Mouse (Mus musculus) neural tube, embryonic 13.5 days (tissue): ENCODE results near the gene Hip1r. TPM values are rescaled to one million over a fixed set of nuclear protein-coding genes. Genes with fewer than 3 reads are reported as not detected.
A peak's percentile ranks its signal among the peaks of the same experiment; 100 is the strongest.

Experiments used
- ATAC-seq: fragments of 200-750 bp; cut with Nextera tagmentation; 2 replicates; pipeline ENCODE4 v1.8.0; 2017; ENCODE audit warnings: low read depth, mild to moderate bottlenecking, moderate TSS enrichment, moderate library complexity
- H3K27ac ChIP-seq: fragments of 300-500 bp; sonication (generic); replicated peaks from 2 replicates; pipeline ENCODE4 v1.5.1; 2015; ENCODE audit warnings: moderate library complexity, mild to moderate bottlenecking, inconsistent platforms
- H3K27me3 ChIP-seq: fragments of 300-500 bp; sonication (generic); 2 replicates; pipeline ENCODE4 v1.6.1; 2015; ENCODE audit warnings: mild to moderate bottlenecking, inconsistent platforms
- H3K36me3 ChIP-seq: fragments of 300-500 bp; sonication (generic); 2 replicates; pipeline ENCODE4 v1.6.1; 2015; ENCODE audit warnings: mild to moderate bottlenecking, inconsistent platforms
- H3K4me1 ChIP-seq: fragments of 300-500 bp; sonication (generic); replicated peaks from 2 replicates; pipeline ENCODE4 v1.6.1; 2015; ENCODE audit warnings: inconsistent platforms
- H3K4me2 ChIP-seq: fragments of 300-500 bp; sonication (generic); 2 replicates; pipeline ENCODE4 v1.6.1; 2015; ENCODE audit warnings: inconsistent platforms, mild to moderate bottlenecking, moderate library complexity
- H3K4me3 ChIP-seq: fragments of 300-500 bp; sonication (generic); 2 replicates; pipeline ENCODE4 v1.5.1; 2015; ENCODE audit warnings: mild to moderate bottlenecking, inconsistent platforms
- H3K9ac ChIP-seq: fragments of 300-500 bp; sonication (generic); 2 replicates; pipeline ENCODE4 v1.6.1; 2015; ENCODE audit warnings: moderate library complexity, mild to moderate bottlenecking, inconsistent platforms
- H3K9me3 ChIP-seq: fragments of 300-500 bp; sonication (generic); 2 replicates; pipeline ENCODE4 v1.6.1; 2016; ENCODE audit warnings: inconsistent platforms
- WGBS: fragments of 180-500 bp; shearing (Covaris S2); methylation state at CpG from one replicate; pipeline ENCODE4 v1.1.7; 2015; 5-methylcytosine and 5-hydroxymethylcytosine counted together
- polyA plus RNA-seq: library from polyadenylated mRNA; unstranded; fragments of >200 nt; fragmentation: Nextera tagmentation; extraction: Ambion mirVana; gene quantifications from 2 replicates; pipeline ENCODE4 v1.2.1, GENCODE M21; 2015

Gene Hip1r
- polyA plus RNA-seq, 1 experiment from 2014 or later: 17.1 TPM

DNA sequence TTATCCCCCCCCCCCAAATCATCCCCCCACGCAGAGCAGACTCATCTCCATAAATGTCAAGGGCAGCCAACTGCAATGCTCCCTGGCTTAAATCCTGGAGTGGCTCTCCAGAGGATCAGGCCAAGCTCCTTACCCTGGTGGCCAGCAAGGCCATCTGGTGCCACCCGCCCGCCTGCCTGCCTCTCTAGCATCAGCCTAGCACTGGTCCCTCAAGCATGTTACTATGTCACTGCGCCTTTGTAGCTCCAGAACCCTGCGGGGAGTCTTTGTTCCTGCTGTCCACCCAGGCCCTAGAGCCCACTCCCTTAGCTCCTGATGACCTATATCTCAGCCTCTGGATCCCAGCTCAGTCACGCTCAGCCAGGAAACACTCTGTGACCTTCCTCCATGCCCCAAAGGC lies 51.2 kb downstream of the Hip1r start:
- H3K27me3 ChIP-seq: no peaks in the 10 kb centered on the region
- H3K4me2 ChIP-seq: peak overlapping the region; percentile 20; the same call in 1 of the 2 replicates
- 0 out of 2 replicates have a peak overlapping the region, but pooled peaks have one; percentile 23 for H3K9ac ChIP-seq
- no peaks in the 10 kb centered on the region for H3K9me3 ChIP-seq
- peak; percentile 56 for ATAC-seq
- WGBS: 35% methylated on average over 6 of the region's 6 CpGs
- 0 out of 2 replicates have a peak, but pooled peaks cover 6% of the 10 kb centered on the region for H3K36me3 ChIP-seq
- peaks cover 77% of the 10 kb centered on the region for H3K4me1 ChIP-seq
- peak overlapping the region; percentile 73 for H3K27ac ChIP-seq
- no peak overlapping the region for H3K4me3 ChIP-seq

DNA sequence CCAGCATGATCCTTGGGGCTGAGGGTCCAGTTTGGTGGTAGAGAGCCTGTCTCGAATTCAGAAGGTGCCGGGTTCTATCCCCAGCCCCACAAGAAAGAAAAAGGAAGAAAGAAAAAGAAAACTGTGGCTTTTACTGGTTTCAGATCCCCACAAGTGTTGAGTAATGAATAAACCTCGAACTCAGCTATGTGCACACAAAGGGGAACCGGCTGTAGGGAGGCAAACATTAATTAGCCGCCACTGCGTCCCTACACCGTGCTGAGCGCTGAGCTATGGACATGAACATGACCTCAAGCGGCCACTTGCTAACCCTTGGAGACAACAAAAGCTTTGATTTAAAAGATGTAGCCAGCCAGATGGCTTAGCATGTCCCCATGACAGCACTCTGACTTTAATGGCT lies 51.7 kb downstream of the Hip1r start:
- peak overlapping the region; percentile 73 for H3K27ac ChIP-seq
- H3K9ac ChIP-seq: 0 out of 2 replicates have a peak overlapping the region, but pooled peaks have one; percentile 23

DNA sequence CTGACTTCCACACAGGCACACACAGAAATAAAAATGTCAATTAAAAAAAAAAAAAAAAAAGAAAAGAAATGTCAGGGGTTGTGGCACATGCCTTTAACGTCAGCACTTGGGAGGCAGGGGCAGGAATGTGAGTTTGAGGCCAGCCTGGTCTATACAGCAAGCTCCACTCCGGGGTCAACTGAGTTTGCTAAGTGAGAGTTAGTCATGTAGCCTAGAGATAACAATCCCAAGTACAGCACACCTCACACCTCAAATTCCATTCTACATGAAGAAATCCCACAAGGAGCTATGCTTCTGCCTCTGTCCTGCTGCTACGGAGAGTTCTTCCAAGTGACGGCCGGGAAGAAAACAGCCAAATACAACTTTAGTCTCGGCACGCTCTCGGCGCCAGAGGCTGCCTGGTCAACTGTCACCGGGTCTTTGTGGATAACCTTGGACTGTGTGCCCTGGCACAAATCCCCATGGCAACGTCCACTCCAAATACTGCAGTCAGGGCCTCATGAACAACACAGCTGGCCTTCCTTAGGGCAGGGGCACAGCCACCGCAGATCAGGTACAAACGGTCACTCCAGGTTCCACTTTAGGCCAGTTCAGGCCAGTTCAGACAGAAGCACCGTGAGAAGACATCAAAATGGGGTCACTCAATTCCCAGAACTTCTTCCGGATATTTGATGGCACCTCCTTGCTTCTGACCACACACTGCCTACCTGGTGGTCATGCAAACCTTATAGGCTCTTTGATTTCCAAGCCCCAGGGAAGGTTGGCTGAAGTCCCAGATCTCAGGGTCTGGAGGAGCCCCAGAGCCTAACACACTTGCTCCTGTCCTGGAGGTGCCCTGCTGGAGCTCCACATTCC lies 52.4 kb downstream of the Hip1r start:
- Histone ChIP-seq H3K4me1 (peaks cover 82% of the 10 kb centered on the region), H3K9ac (0 out of 2 replicates have a peak overlapping the region, but pooled peaks have one; percentile 0), H3K27ac (peak overlapping the region; percentile 73), H3K4me2 (no peak overlapping the region), H3K36me3 (0 out of 2 replicates have a peak, but pooled peaks cover 6% of the 10 kb centered on the region), H3K9me3 (no peaks in the 10 kb centered on the region), H3K4me3 (no peak overlapping the region), H3K27me3 (no peaks in the 10 kb centered on the region)
- WGBS: 85% methylated on average over 15 of the region's 15 CpGs
- no peak for ATAC-seq

More for the DNA sequence above, 51.7 kb downstream of the Hip1r start:
- Histone ChIP-seq H3K27me3 (no peaks in the 10 kb centered on the region), H3K4me1 (peaks cover 77% of the 10 kb centered on the region), H3K9me3 (no peaks in the 10 kb centered on the region), H3K4me2 (peak overlapping the region; percentile 20; the same call in 1 of the 2 replicates), H3K4me3 (no peak overlapping the region), H3K36me3 (0 out of 2 replicates have a peak, but pooled peaks cover 6% of the 10 kb centered on the region)
- no peak for ATAC-seq
- 46% methylated on average over 9 of the region's 9 CpGs for WGBS

DNA sequence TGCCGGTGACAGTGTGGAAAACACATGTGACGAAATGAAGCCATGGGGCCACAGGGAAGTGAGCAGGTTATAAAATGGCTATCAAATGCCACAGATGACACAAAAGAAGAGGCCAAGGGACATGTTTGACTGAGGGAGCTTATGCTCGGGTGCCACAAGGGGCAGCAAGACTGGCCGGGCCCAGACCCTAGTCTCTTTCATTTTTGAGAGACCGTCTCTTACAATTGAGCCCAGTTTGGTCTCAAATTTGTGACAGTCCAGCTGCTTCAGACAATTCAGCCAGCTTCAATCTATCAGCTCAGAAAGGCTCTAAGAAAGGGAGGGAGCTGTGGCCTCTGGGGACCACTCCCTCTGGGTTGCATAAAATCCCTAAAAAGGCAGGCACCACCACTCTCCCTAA lies 53.1 kb downstream of the Hip1r start:
- WGBS: 54% methylated on average over 5 of the region's 5 CpGs
- H3K4me3 ChIP-seq: no peak overlapping the region
- no peaks in the 10 kb centered on the region for H3K27me3 ChIP-seq
- no peak overlapping the region for H3K9ac ChIP-seq
- no peak for ATAC-seq
- 0 out of 2 replicates have a peak overlapping the region, but pooled peaks have one; percentile 73 for H3K27ac ChIP-seq
- 0 out of 2 replicates have a peak, but pooled peaks cover 5% of the 10 kb centered on the region for H3K36me3 ChIP-seq
- peaks cover 82% of the 10 kb centered on the region for H3K4me1 ChIP-seq
- H3K9me3 ChIP-seq: no peaks in the 10 kb centered on the region
- H3K4me2 ChIP-seq: 0 out of 2 replicates have a peak overlapping the region, but pooled peaks have one; percentile 16

DNA sequence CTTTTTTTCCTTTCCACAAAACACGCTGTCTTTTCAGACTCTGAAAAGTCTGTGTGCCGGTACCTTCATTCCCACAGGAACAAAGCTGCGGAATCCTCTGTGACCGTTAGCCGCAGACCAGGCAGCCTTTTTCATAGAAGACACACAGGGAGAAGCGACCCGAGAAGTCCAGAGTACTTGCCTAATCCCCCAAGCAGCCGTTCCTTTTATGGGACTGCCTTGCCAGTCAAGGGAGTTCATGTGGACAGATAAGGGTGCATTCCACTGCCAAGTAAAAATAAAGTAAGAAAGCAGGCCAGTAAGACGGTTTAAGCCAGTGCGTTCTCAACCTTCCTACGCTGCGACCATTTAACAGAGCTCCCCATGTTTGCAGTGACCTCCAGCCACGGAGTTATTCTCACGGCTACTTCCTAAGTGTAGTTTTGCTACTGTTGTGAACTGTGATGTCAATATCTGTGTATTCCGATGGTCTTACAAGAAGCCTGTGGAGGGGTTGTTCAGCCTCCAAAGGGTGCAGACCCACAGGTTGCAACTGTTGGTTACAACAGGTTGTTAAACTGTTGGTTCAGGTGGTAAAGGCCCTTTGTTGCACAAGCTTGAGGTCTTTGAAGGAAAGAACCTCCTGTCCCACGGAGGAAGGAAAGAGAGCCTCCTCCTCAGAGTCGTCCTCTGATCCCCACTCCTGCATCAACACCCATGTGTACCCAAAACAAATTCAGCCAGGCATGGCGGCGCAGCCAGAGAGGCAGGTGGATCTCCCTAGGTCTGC lies 54.5 kb downstream of the Hip1r start:
- H3K4me2 ChIP-seq: peak overlapping the region; percentile 74
- no peaks in the 10 kb centered on the region for H3K27me3 ChIP-seq
- H3K4me3 ChIP-seq: peak overlapping the region; percentile 94; the same call in 1 of the 2 replicates
- peaks cover 79% of the 10 kb centered on the region for H3K4me1 ChIP-seq
- H3K9ac ChIP-seq: peak overlapping the region; percentile 28; the same call in 1 of the 2 replicates
- no peaks in the 10 kb centered on the region for H3K9me3 ChIP-seq
- WGBS: 66% methylated on average over 19 of the region's 19 CpGs
- ATAC-seq: no peak
- peak overlapping the region; percentile 52 for H3K27ac ChIP-seq
- H3K36me3 ChIP-seq: no peaks in the 10 kb centered on the region

DNA sequence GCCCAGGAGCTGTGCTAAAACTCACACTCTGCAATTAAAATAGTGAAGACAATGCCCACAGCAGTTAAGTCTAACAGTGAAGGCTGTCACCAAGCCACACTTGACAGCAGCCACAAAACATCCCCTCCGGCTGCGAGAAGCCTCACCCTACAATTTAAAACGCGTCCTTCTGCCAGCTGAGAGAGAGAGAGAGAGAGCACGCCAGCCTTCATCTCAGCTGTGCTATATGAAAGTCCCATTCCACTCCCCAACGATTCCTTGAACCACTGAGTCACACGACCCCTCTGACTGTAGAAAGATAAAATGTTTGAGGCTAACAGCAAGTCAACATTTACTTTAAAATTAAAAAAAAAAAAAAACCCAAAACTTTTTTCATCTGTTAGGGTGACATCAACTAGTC lies 55.3 kb downstream of the Hip1r start:
- peak overlapping the region; percentile 74 for H3K4me2 ChIP-seq
- peak overlapping the region; percentile 52; the same call in 1 of the 2 replicates for H3K27ac ChIP-seq

DNA sequence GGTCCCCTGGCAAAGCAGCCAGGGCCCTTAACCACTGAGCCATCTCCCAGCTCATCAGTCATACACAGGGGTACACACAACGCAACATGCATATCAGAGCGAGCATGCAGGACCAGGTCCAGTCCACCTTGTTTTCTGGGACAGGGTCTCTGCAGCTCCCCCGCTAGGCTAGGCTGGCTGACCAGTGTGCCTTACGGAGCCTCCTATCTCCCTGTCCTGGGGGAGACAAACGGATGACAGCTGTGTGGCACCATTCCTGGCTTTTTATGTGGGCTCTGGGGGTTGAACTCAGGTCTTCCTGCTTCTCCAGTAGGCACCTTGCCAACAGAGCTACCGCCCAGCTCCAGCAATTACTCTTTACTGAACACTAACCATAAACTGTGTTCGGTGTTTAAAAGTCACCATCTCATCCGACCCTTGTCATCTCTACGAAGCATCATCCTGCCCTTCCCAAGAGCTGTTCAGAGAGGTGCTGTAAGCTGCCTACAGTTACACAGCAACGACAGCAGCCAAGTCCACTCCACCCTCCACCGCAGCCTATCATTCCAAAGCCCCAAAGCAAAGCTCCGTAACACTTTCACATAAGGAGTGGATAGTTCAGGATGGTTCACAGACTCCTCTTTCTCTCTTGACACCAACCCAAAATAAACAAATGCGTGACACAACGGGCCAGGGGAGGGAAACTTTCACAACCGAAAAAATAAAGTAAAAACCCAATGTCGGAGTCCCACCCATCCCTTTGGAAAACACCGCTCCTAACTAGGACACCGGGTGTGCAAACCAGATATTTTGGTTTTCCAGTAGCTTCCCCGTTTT lies 56.0 kb downstream of the Hip1r start:
- Histone ChIP-seq H3K27me3 (no peaks in the 10 kb centered on the region), H3K27ac (peak overlapping the region; percentile 95), H3K9me3 (no peaks in the 10 kb centered on the region), H3K36me3 (no peaks in the 10 kb centered on the region), H3K4me1 (peaks cover 63% of the 10 kb centered on the region), H3K4me3 (peak overlapping the region; percentile 94), H3K9ac (peak overlapping the region; percentile 98), H3K4me2 (peak overlapping the region; percentile 74)
- 76% methylated on average over 19 of the region's 19 CpGs for WGBS
- no peak for ATAC-seq

More for the DNA sequence above, 55.3 kb downstream of the Hip1r start:
- Histone ChIP-seq H3K36me3 (no peaks in the 10 kb centered on the region), H3K9ac (peak overlapping the region; percentile 28; the same call in 1 of the 2 replicates), H3K9me3 (no peaks in the 10 kb centered on the region), H3K4me3 (peak overlapping the region; percentile 94; the same call in 1 of the 2 replicates), H3K27me3 (no peaks in the 10 kb centered on the region), H3K4me1 (peaks cover 71% of the 10 kb centered on the region)
- 27% methylated on average over 7 of the region's 7 CpGs for WGBS
- no peak for ATAC-seq

DNA sequence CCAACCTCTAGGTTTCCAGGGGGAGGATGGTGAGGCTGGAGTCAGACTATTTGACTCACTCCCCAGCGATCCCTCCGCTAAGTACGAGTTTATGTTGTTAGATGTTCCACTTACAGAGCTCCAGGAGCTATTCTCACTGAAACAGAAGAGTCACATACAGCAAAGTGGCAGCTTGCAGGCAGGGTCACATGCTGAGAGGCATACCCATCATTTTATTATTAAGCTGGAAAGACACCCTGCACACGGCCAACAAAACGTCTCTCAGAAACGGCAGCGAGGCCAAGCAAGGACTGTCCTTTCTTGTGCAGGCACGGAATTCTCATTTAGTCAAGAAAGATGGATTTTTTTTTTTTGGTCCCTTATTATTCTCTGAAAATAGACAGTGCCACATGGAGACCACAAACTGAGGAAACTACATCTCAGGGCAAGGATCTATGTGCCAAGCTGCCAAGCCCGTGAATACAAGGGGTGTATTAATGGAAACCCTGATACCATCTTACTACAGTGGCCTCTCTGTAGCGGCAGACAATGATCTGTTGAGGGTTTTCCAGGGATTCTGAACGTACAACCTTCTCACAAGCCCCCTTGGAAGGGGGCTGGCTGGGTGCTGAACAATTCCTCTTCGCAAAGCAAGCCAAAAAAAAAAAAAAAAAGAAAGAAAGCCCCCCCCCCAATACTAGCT lies 57.1 kb downstream of the Hip1r start:
- H3K9ac ChIP-seq: peak overlapping the region; percentile 98
- WGBS: 21% methylated on average over 12 of the region's 12 CpGs
- H3K9me3 ChIP-seq: no peaks in the 10 kb centered on the region
- H3K4me3 ChIP-seq: peak overlapping the region; percentile 94
- peak; percentile 33 for ATAC-seq
- H3K36me3 ChIP-seq: no peaks in the 10 kb centered on the region
- peak overlapping the region; percentile 74 for H3K4me2 ChIP-seq
- no peaks in the 10 kb centered on the region for H3K27me3 ChIP-seq
- H3K27ac ChIP-seq: peak overlapping the region; percentile 95
- H3K4me1 ChIP-seq: peaks cover 52% of the 10 kb centered on the region

DNA sequence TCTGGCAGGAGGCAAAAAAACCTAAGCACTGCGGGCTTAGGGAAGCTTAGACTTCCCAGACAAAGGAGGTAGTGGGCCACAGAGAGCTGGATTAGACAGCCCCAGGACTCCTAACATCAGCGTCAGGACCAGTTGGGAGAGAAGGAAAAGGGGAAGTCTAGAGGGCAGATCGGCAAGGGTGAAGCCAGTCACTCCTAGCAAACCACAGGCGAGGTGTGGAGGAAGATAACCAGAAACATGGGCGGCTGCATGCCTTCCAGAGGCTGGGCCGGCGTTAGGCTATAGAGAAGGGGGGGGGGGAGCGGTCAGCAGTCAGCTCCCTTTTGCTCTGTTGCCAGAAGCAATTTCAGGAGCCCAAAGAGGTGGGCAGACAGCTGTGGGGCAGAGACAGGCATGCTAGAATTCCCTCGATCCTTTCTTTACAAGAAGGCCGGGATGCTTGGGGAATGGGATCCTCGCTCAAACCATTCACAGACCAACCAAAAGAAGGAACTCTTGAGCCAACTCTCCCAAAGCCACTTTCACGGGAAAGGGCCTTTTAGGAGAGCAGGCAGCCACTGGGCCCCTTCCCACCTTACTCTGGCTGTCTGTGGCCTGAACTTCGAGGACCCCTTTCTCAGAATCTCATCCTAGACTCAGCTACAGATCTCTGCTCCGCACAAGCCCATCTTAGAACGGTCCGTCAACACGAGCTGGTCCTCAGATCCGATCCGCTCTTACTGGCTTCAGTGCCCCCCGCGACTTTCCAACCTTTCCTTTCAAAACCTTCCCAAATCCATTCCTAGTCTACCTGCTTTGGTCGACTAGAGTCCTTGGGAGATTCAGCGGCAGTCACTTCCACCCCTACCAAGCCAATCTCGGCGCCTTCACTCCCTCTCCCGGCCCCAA lies 57.9 kb downstream of the Hip1r start:
- no peaks in the 10 kb centered on the region for H3K27me3 ChIP-seq
- no peaks in the 10 kb centered on the region for H3K36me3 ChIP-seq
- peaks cover 46% of the 10 kb centered on the region for H3K4me1 ChIP-seq
- no peaks in the 10 kb centered on the region for H3K9me3 ChIP-seq
- WGBS: 1% methylated on average over 26 of the region's 26 CpGs
- peak overlapping the region; percentile 74 for H3K4me2 ChIP-seq
- H3K27ac ChIP-seq: peak overlapping the region; percentile 95
- peak overlapping the region; percentile 94 for H3K4me3 ChIP-seq
- peak; percentile 54 for ATAC-seq
- H3K9ac ChIP-seq: peak overlapping the region; percentile 98

DNA sequence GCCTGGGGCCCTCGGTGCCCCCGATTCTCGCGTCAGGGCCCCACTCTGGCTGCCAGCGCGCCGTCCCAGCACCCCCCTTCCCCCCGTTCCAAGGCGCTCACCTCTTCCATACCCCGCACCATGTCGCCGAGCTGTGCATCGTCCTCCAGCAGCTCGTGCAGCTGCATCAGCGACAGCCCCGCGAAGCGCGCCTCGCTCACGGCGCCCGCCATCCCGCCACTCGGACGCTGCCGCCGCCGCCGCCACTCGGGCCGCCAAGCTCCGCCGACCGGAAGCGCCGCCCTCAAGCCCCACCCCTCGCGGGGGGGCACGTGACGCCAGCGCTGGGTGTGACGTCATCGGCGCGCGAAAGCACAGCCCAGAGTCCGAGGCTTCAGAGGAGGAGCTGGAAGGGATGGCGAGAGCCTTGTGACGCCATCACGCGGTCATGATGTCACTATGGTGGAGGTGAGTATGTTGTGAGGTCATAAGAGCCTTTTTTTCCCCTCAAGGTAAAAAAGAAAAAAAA lies 58.6 kb downstream of the Hip1r start, which contains the start of gene Vps37b:
TSS of gene Vps37b (minus strand) at position 270 of the 508 bp plus-strand sequence.
- H3K9ac ChIP-seq: peak within 1 kb of the TSS; percentile 98
- H3K9me3 ChIP-seq: no peaks in the 10 kb centered on the region
- WGBS: under 1% methylated on average over 52 of the region's 52 CpGs
- peak within 1 kb of the TSS; percentile 94 for H3K4me3 ChIP-seq
- peaks cover 44% of the 10 kb centered on the region for H3K4me1 ChIP-seq
- H3K36me3 ChIP-seq: no peaks in the 10 kb centered on the region
- ATAC-seq: peak; percentile 51
- peak within 1 kb of the TSS; percentile 74 for H3K4me2 ChIP-seq
- peak within 1 kb of the TSS; percentile 95 for H3K27ac ChIP-seq
- H3K27me3 ChIP-seq: no peaks in the 10 kb centered on the region
